Mouse (Mus musculus): ENCODE results near the gene Tom1l1. TPM values are rescaled to one million over a fixed set of nuclear protein-coding genes. Genes with fewer than 3 reads are reported as not detected.
"Not testable (repeated sequence)": the region's sequence is repeated elsewhere in the genome, so short reads cannot be mapped to it uniquely, and the experiment has no call there.

Gene Tom1l1
- 12.4 and 14.7 TPM in 2 replicates for polyA plus RNA-seq (2016; fragmentation: Nextera tagmentation; extraction: Ambion mirVana)

GRCm38 (mm10) chr11:90687460-90688416, at the start of gene Tom1l1:
Gene Tom1l1 (minus strand): TSS chr11:90688366.
- no peaks in the 10 kb centered on the region for H3K36me3 ChIP-seq
- ATAC-seq (ENCODE audit: insufficient number of reproducible peaks, insufficient read depth, low FRiP score, low TSS enrichment, low read depth), result peak; percentile 80
- H3K9ac ChIP-seq (replicated peaks), result peak within 1 kb of the TSS; percentile 44
- no peaks in the 10 kb centered on the region for H3K9me3 ChIP-seq
- H3K4me3 ChIP-seq (replicated peaks), result peak within 1 kb of the TSS; percentile 56
- 8% methylated on average over 47 of the region's 47 CpGs for WGBS
- no peak within 1 kb of the TSS for H3K27ac ChIP-seq
- H3K4me2 ChIP-seq, result peak within 1 kb of the TSS; percentile 82
- no peaks in the 10 kb centered on the region for H3K4me1 ChIP-seq (replicated peaks)
- peaks cover 30% of the 10 kb centered on the region for H3K27me3 ChIP-seq

GRCm38 (mm10) chr11:90733575-90733974, 45.4 kb upstream of the Tom1l1 start:
- Histone ChIP-seq H3K27ac (no peak overlapping the region), H3K4me2 (no peak overlapping the region), H3K9me3 (no peaks in the 10 kb centered on the region), H3K4me1 (replicated peaks) (no peaks in the 10 kb centered on the region), H3K4me3 (replicated peaks) (no peak overlapping the region), H3K27me3 (no peaks in the 10 kb centered on the region), H3K9ac (replicated peaks) (no peak overlapping the region), H3K36me3 (no peaks in the 10 kb centered on the region)
- 70% methylated on average over 4 of the region's 4 CpGs for WGBS
- no peak for ATAC-seq (ENCODE audit: insufficient number of reproducible peaks, insufficient read depth, low FRiP score, low TSS enrichment, low read depth)

- Histone ChIP-seq H3K4me3 (replicated peaks) (no peak overlapping the region), H3K4me1 (replicated peaks) (no peaks in the 10 kb centered on the region), H3K27me3 (no peaks in the 10 kb centered on the region), H3K36me3 (no peaks in the 10 kb centered on the region), H3K27ac (no peak overlapping the region), H3K9me3 (no peaks in the 10 kb centered on the region), H3K4me2 (no peak overlapping the region), H3K9ac (replicated peaks) (no peak overlapping the region)
- no peak for ATAC-seq (ENCODE audit: insufficient number of reproducible peaks, insufficient read depth, low FRiP score, low TSS enrichment, low read depth)
- WGBS, result 83% methylated on average over 10 of the region's 10 CpGs
Observed at GRCm38 (mm10) chr11:90727354-90728125, 39.4 kb upstream of the Tom1l1 start.

GRCm38 (mm10) chr11:90726730-90727129, 38.6 kb upstream of the Tom1l1 start:
- no peak for ATAC-seq (ENCODE audit: insufficient number of reproducible peaks, insufficient read depth, low FRiP score, low TSS enrichment, low read depth)
- H3K27ac ChIP-seq, result 0 out of 2 replicates have a peak overlapping the region, but pooled peaks have one; percentile 7
- no peaks in the 10 kb centered on the region for H3K4me1 ChIP-seq (replicated peaks)
- WGBS, result 87% methylated on average over 10 of the region's 10 CpGs
- H3K27me3 ChIP-seq, result no peaks in the 10 kb centered on the region
- H3K4me2 ChIP-seq, result no peak overlapping the region
- no peak overlapping the region for H3K4me3 ChIP-seq (replicated peaks)
- H3K9me3 ChIP-seq, result no peaks in the 10 kb centered on the region
- H3K36me3 ChIP-seq, result no peaks in the 10 kb centered on the region
- H3K9ac ChIP-seq (replicated peaks), result no peak overlapping the region

- Histone ChIP-seq H3K4me1 (replicated peaks) (no peaks in the 10 kb centered on the region), H3K27ac (no peak overlapping the region), H3K27me3 (no peaks in the 10 kb centered on the region), H3K36me3 (no peaks in the 10 kb centered on the region), H3K9ac (replicated peaks) (no peak overlapping the region), H3K4me2 (no peak overlapping the region), H3K4me3 (replicated peaks) (no peak overlapping the region), H3K9me3 (no peaks in the 10 kb centered on the region)
- 74% methylated on average over 3 of the region's 3 CpGs for WGBS
- no peak for ATAC-seq (ENCODE audit: insufficient number of reproducible peaks, insufficient read depth, low FRiP score, low TSS enrichment, low read depth)
Observed at GRCm38 (mm10) chr11:90722304-90722703, 34.1 kb upstream of the Tom1l1 start.

- Histone ChIP-seq H3K4me2 (no peak overlapping the region), H3K4me3 (replicated peaks) (no peak overlapping the region), H3K9ac (replicated peaks) (no peak overlapping the region), H3K9me3 (no peaks in the 10 kb centered on the region), H3K4me1 (replicated peaks) (no peaks in the 10 kb centered on the region), H3K27me3 (no peaks in the 10 kb centered on the region), H3K36me3 (no peaks in the 10 kb centered on the region), H3K27ac (no peak overlapping the region)
- no peak for ATAC-seq (ENCODE audit: insufficient number of reproducible peaks, insufficient read depth, low FRiP score, low TSS enrichment, low read depth)
- WGBS, result 89% methylated on average over 3 of the region's 3 CpGs
Observed at GRCm38 (mm10) chr11:90717719-90718118, 29.6 kb upstream of the Tom1l1 start.

GRCm38 (mm10) chr11:90711596-90711995, 23.4 kb upstream of the Tom1l1 start:
- H3K4me1 ChIP-seq (replicated peaks), result no peaks in the 10 kb centered on the region

GRCm38 (mm10) chr11:90707134-90707533, 19.0 kb upstream of the Tom1l1 start:
- H3K27ac ChIP-seq; H3K4me3 ChIP-seq (replicated peaks); H3K9ac ChIP-seq (replicated peaks); ATAC-seq (ENCODE audit: insufficient number of reproducible peaks, insufficient read depth, low FRiP score, low TSS enrichment, low read depth); H3K36me3 ChIP-seq; H3K4me2 ChIP-seq; H3K9me3 ChIP-seq; H3K4me1 ChIP-seq (replicated peaks); H3K27me3 ChIP-seq: not testable (repeated sequence)
- WGBS, result 93% methylated on average over 1 of the region's 1 CpGs

More at GRCm38 (mm10) chr11:90711596-90711995, 23.4 kb upstream of the Tom1l1 start:
- ATAC-seq (ENCODE audit: insufficient number of reproducible peaks, insufficient read depth, low FRiP score, low TSS enrichment, low read depth), result no peak
- H3K9me3 ChIP-seq, result no peaks in the 10 kb centered on the region
- no peak overlapping the region for H3K4me3 ChIP-seq (replicated peaks)
- H3K9ac ChIP-seq (replicated peaks), result no peak overlapping the region
- no peaks in the 10 kb centered on the region for H3K27me3 ChIP-seq
- no peak overlapping the region for H3K27ac ChIP-seq
- WGBS, result 82% methylated on average over 9 of the region's 9 CpGs
- H3K36me3 ChIP-seq, result no peaks in the 10 kb centered on the region
- no peak overlapping the region for H3K4me2 ChIP-seq

GRCm38 (mm10) chr11:90697480-90698240, 9.5 kb upstream of the Tom1l1 start:
- ATAC-seq (ENCODE audit: insufficient number of reproducible peaks, insufficient read depth, low FRiP score, low TSS enrichment, low read depth), result peak; percentile 81
- no peaks in the 10 kb centered on the region for H3K4me1 ChIP-seq (replicated peaks)
- H3K4me2 ChIP-seq, result peak overlapping the region; percentile 38; the same call in 1 of the 2 replicates
- 22% methylated on average over 10 of the region's 10 CpGs for WGBS
- H3K4me3 ChIP-seq (replicated peaks), result no peak overlapping the region
- no peaks in the 10 kb centered on the region for H3K9me3 ChIP-seq
- H3K36me3 ChIP-seq, result no peaks in the 10 kb centered on the region
- no peak overlapping the region for H3K9ac ChIP-seq (replicated peaks)
- no peaks in the 10 kb centered on the region; the same call in 1 of the 2 replicates for H3K27me3 ChIP-seq
- no peak overlapping the region for H3K27ac ChIP-seq

GRCm38 (mm10) chr11:90695811-90696210, 7.6 kb upstream of the Tom1l1 start:
- no peaks in the 10 kb centered on the region; the same call in 1 of the 2 replicates for H3K27me3 ChIP-seq
- ATAC-seq (ENCODE audit: insufficient number of reproducible peaks, insufficient read depth, low FRiP score, low TSS enrichment, low read depth), result no peak
- no peak overlapping the region for H3K27ac ChIP-seq
- 70% methylated on average over 9 of the region's 9 CpGs for WGBS
- H3K4me3 ChIP-seq (replicated peaks), result no peak overlapping the region
- H3K4me1 ChIP-seq (replicated peaks), result no peaks in the 10 kb centered on the region
- no peak overlapping the region for H3K4me2 ChIP-seq
- H3K36me3 ChIP-seq, result no peaks in the 10 kb centered on the region
- no peaks in the 10 kb centered on the region for H3K9me3 ChIP-seq
- H3K9ac ChIP-seq (replicated peaks), result no peak overlapping the region
